Mouse (Mus musculus) gastrocnemius, postnatal 14 days (tissue): Measurements from ENCODE around the gene Nos1ap. TPM values are rescaled to one million over a fixed set of nuclear protein-coding genes. Genes with fewer than 3 reads are reported as not detected.
A peak's percentile ranks its signal among the peaks of the same experiment; 100 is the strongest.

Experiments
- DNase-seq: peaks from one replicate; pipeline ENCODE4 v3.0.0; 2021; ENCODE audit warnings: mixed read lengths
- intact Hi-C: fragments of 180-260 bp; cut with DNase I; formaldehyde crosslinking; loops from one replicate; pipeline ENCODE4 v1.15.1; 2025; ENCODE audit warnings: low total_unique reads
- total RNA-seq, 2 experiments: library from RNA; stranded (reverse); gene quantifications; 2 replicates each; pipeline ENCODE4 v1.2.3; 2021

Gene Nos1ap
- total RNA-seq, 2 experiments from 2014 or later, result 1.6 to 1.7 TPM

DNA sequence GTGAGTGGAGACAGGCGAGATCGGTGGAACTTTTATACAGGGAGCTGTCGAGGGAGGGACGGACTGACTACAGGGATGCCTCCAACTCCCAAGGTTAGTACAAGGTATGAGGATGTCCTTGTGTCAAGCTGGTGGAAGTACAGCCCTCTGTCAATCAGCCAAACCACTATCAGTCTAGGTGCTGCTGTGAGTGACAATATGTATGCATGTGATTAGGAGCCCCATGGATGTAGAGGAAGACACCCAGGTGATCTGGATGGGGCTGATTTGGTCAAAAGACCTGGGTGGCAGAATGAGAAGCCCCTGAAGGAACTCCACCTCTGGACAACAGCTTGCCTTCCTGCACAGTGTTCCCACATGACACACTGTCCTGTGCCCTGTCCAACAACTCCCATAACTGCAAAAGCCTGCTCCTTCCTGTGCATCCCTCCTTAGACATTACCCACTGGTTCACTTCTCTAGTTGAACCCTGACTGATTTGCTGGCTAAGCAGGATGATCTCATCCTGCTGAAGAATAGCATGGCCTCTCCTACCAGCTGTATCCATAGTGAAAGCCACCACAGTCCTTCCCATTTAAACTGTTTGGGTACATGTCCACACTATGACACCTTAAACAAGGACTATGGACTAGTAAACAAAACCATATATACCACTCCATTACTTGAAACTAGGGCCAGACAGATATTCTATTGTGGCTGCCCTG, 35.3 kb downstream of the Nos1ap start:
- intact Hi-C loops, result no loop called here
- no peak for DNase-seq

DNA sequence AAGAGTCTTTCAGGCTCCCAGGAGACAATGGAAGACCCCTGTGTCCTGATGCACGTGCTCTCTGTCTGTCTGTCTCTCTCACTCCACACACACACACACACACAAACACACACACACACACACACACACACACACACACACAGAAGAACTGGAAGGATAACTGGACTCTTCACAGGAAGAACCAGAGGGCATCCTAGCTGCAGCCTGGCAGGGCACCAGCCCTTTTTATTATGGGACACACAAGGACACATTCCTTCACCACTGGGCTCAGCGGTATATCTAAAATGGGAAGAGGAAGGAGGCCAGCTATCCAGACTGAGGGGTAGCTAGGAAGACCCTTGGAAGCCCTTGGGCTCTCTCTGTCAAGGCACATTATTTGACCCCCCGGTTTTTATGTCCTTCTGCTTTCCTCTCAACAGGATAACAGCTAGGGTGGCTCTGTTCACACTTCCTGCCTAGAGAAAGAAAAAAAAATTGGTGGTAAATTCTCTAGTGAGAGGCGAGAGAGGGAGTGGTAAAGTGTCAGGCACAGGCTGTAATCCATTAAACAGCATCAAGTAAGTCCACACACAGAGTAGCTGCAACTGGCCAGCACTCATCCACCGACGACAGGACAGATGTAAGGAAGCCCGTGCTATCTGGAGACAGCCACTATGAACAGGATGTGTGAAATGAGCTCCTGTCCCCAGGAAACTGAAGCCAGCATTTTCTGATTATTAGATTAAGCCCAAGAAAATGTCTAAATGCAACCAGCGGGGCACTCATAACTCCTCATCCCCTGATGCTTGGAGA, 38.8 kb downstream of the Nos1ap start:
- no peak for DNase-seq
- intact Hi-C loops, result no loop called here

- intact Hi-C loops, result no loop called here
- DNase-seq, result peak; percentile 44
Measured at GRCm38 (mm10) chr1:170549059-170549458, 40.6 kb downstream of the Nos1ap start.

DNA sequence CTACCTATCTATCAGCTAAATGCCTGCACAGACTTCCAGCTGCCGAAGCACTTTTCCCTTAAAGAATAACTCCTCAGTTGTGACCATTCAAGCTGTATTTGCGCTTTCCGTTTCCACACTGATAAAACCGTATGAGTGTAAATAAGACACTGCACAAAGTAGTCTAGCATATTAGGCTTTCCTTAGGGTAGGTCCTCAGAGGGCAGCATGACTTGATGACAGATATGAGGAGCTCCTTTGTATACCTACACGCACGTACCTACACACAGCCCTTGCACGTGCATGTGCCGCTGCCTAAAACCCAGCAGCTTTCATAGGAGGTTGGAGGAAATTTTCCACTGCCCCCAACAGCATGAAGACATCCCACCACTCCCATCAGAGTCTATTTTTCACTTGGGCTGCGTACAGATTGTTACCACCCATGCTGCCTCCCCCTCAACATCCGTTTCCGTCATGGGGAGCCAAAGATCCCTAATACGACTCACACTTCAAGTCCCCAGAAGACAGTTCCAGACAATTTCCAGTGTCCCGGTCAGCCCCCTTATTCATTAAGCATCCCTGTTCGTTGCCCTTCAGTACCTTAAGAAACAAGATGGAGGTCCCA, 41.4 kb downstream of the Nos1ap start:
- intact Hi-C loops, result no loop called here
- DNase-seq, result no peak

GRCm38 (mm10) chr1:170546297-170546696, 43.4 kb downstream of the Nos1ap start:
- DNase-seq, result no peak
- intact Hi-C loops, result no loop called here

GRCm38 (mm10) chr1:170545286-170545685, 44.4 kb downstream of the Nos1ap start:
- intact Hi-C loops, result no loop called here

DNA sequence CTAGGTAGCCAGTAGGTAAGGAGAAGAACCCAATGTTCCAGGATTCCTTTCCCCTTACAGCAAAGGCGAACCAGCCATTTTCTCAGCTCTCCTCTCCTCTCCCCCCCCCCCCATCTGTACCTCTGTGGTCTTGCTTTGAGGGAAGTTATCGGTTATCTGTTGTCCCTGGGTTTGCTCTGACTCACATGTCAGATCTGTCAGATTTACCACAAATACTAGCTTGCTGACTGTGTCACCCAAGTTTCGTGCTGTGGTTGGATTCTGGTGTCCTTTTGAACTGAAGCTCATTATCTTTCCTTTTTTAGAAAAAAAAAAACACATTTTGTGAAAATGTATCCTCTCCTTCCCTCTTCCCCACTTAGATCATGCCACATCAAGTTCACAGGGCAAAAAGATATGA, 50.2 kb downstream of the Nos1ap start:
- DNase-seq, result no peak
- intact Hi-C loops, result no loop called here

More at GRCm38 (mm10) chr1:170545286-170545685, 44.4 kb downstream of the Nos1ap start:
- DNase-seq, result no peak

DNA sequence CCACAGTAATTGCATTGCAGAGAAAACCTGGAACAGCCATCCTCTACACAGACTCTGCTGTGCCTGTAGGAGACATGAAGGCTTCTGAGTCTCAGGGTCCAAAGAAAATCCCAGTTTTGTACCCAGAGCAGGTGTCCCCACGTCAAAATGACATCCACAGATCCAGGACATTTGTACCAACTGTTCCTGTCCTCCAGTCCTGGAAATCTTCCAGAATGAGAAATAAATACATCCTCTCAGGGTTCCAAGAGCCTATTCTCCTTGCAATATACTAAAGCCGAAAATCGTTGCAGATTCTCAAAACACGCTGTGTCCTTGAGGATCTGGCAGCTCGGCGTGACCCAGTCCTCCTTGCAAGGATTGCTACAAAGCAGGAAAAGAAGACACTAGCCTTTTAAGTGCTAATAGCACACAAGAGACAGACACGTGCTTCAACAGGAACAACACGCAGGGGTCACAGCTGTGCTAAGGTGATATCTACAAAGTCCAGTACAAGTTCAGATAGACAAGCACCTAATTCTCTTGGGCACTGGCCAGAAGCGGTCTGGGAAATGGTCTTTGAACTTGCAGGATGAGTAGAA, 51.1 kb downstream of the Nos1ap start:
- intact Hi-C loops, result no loop called here
- no peak for DNase-seq

DNA sequence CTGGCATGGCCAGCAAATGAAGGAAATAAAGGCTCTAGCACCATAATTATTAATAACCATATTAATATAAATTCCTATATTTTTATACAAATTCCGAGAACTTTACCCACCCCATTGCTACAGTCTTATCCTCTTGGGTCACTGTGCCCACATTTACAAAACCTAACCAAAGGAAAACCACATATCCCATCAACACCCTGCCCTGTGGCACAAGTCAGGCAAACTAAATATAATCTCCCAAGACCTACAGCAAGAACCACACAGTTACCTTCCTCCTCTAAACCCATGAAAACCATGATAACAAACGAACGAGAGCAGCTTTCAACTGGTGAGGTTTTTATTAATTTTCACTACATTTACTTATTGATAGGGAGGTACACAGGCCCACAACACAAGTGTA, 53.3 kb downstream of the Nos1ap start:
- DNase-seq, result no peak
- intact Hi-C loops, result no loop called here

GRCm38 (mm10) chr1:170535221-170535620, 54.4 kb downstream of the Nos1ap start:
- no peak for DNase-seq
- intact Hi-C loops, result no loop called here

GRCm38 (mm10) chr1:170531286-170531685, 58.4 kb downstream of the Nos1ap start:
- no peak for DNase-seq
- intact Hi-C loops, result no loop called here

DNA sequence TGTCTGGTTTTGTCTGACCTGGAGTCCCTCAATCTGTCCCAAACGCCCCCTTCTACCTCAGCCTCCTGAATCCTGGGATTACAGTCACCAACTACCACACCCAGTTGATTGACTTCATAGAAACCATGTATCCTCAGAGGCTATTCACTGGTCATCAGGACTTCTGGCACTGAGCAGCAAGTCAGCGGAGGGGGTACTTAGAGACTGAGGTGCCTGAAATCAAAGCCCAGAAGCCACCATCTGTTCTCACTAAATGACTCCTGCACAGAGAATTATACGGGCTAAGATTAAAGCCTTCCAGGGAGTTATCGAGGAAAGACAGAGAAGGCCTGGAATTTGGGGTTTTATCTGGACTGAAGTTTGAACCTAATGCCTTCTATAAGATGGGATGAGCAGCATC, 59.2 kb downstream of the Nos1ap start:
- intact Hi-C loops, result no loop called here
- no peak for DNase-seq

DNA sequence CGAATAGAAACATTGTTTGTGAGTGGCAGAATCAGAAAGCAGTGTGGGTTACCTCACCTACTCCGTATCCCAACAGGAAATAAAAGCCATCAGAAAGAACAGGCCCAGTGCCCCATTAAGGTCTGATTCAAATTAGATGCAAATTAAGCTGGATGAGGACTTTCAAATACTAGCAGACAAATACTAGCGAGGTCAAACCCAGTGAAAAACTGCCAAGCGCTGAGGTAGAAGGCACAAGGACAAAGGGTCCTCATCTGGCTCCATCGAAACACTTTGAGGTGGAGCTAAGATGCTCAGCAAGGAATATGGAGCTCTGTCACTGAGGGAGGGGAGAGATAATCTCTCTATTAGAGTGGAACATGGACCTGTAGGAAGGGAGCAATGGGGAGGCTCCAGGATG, 66.8 kb downstream of the Nos1ap start:
- intact Hi-C loops, result no loop called here
- no peak for DNase-seq

GRCm38 (mm10) chr1:170521520-170522205, 68.0 kb downstream of the Nos1ap start:
- intact Hi-C loops, result no loop called here
- DNase-seq, result no peak

DNA sequence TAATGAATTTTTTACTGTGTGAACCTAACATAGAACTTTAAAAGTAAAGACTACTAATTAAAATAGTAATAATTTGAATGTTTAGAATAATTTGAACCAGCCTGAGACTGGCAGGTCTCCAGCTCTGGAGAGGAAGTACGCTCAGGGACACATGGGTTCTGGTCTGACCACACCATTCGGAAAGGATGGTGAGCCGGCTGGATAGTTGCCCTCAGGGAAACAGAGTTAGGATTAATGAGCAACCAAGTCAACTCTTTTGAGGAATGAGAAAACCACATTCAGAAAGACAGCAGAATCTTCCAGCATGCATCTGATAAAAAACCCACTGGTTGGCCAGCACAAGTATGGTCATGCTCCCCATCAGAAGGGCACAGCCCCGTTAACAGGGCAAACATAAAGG, 69.5 kb downstream of the Nos1ap start:
- no peak for DNase-seq
- intact Hi-C loops, result no loop called here

DNA sequence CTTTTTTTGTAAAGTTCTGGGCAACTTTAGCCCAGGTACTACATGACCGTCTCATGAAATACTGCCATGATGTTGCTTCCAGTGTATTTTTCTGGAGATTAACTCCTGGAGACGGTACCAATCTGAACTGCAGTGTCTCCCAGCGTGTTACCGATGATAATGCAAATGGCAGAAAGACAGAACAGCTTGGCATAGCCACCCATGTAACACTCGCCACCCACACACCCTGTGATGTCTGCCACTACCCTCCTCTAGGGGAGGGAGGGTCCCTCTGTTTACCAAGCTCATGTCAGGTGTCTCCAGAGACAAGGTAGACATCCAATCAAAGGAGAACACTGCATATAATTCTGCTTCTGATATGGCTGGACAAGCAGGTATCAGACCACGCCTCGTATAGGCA, 70.0 kb downstream of the Nos1ap start:
- no peak for DNase-seq
- intact Hi-C loops, result no loop called here

DNA sequence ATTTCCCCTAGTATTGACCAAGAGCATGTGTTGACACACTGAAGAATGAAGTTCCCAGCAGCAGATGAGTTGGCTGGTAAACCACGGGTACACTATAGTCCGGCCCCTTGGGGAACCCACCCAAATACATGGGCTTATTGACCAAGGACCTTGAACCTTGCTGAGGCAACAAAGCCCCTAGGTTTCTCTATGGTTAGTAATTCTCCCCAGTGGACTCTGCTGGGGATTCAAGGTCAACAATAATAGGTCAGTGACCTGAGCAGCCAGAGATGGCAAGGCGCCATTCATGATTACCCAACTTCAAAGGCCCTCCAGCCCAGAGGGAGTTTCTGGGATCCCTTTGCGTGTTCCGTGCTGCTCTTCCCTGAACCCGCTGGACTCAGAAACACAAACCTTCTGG, 73.5 kb downstream of the Nos1ap start:
- intact Hi-C loops, result no loop called here

GRCm38 (mm10) chr1:170515455-170515854, 74.2 kb downstream of the Nos1ap start:
- DNase-seq, result no peak
- intact Hi-C loops, result no loop called here

More for the DNA sequence above, 73.5 kb downstream of the Nos1ap start:
- DNase-seq, result no peak

- intact Hi-C loops, result no loop called here
Measured at GRCm38 (mm10) chr1:170514226-170514625, 75.4 kb downstream of the Nos1ap start.

More at GRCm38 (mm10) chr1:170514226-170514625, 75.4 kb downstream of the Nos1ap start:
- no peak for DNase-seq
